ENCODE assay signal across 14 mouse cellular contexts in genomic region chr12:79354621-79355020, GRCm38 (mm10). TPM values are rescaled to one million over a fixed set of nuclear protein-coding genes. Genes with fewer than 3 reads are reported as not detected.
A peak's percentile ranks its signal among the peaks of the same experiment; 100 is the strongest.
DNase-seq lines count a peak whose midpoint lies in the region; ATAC-seq and TF ChIP-seq lines count a peak whose summit lies in the region.
"Had no signal": no experiment of that assay in that cellular context is flagged by ENCODE, and none has a peak within 500 bp of the region (broad histone marks: within the 10 kb centered on the region; RNA-seq: fewer than 3 reads in every experiment).

No protein-coding gene starts in this region.

- H3K27ac ChIP-seq in embryonic facial prominence, embryonic 14.5 days (replicated peaks; ENCODE audit: low read depth, low read length): peak overlapping the region; percentile 46
- H3K27ac ChIP-seq in embryonic facial prominence, embryonic 10.5 days (replicated peaks): no peak overlapping the region
- no peak overlapping the region for H3K27ac ChIP-seq in midbrain, postnatal 0 days (ENCODE audit: low read depth, low read length)
- H3K27ac ChIP-seq: hindbrain, embryonic 15.5 days; liver, embryonic 15.5 days had no signal

- H3K9me3 ChIP-seq in embryonic facial prominence, embryonic 14.5 days (ENCODE audit: control insufficient read depth, low read length): no peaks in the 10 kb centered on the region
- H3K9me3 ChIP-seq in embryonic facial prominence, embryonic 10.5 days: no peaks in the 10 kb centered on the region
- no peaks in the 10 kb centered on the region for H3K9me3 ChIP-seq in midbrain, postnatal 0 days (ENCODE audit: low read length)
- H3K9me3 ChIP-seq: hindbrain, embryonic 15.5 days; liver, embryonic 15.5 days had no signal

- H3K4me1 ChIP-seq in embryonic facial prominence, embryonic 14.5 days (ENCODE audit: control insufficient read depth, insufficient read depth, low read length): peaks cover 28% of the 10 kb centered on the region
- H3K4me1 ChIP-seq in embryonic facial prominence, embryonic 10.5 days: peaks cover 15% of the 10 kb centered on the region
- H3K4me1 ChIP-seq in midbrain, postnatal 0 days (ENCODE audit: insufficient read depth, low read length): 0 out of 2 replicates have a peak, but pooled peaks cover 3% of the 10 kb centered on the region

- intact Hi-C loops in heart, postnatal 10 days (cut with DNase I): no loop called here

- H3K36me3 ChIP-seq in embryonic facial prominence, embryonic 14.5 days (ENCODE audit: control insufficient read depth, insufficient read depth, low read length): no peaks in the 10 kb centered on the region
- no peaks in the 10 kb centered on the region for H3K36me3 ChIP-seq in embryonic facial prominence, embryonic 10.5 days (replicated peaks)
- no peaks in the 10 kb centered on the region for H3K36me3 ChIP-seq in midbrain, postnatal 0 days (ENCODE audit: insufficient read depth, low read length)
- H3K36me3 ChIP-seq: hindbrain, embryonic 15.5 days; liver, embryonic 15.5 days had no signal

- H3K27me3 ChIP-seq in embryonic facial prominence, embryonic 14.5 days (replicated peaks; ENCODE audit: control insufficient read depth, insufficient read depth, low read length): no peaks in the 10 kb centered on the region
- no peaks in the 10 kb centered on the region for H3K27me3 ChIP-seq in embryonic facial prominence, embryonic 10.5 days (replicated peaks; ENCODE audit: low read depth, poor library complexity, severe bottlenecking)
- no peaks in the 10 kb centered on the region for H3K27me3 ChIP-seq in midbrain, postnatal 0 days (ENCODE audit: insufficient read depth, low read length)
- H3K27me3 ChIP-seq: hindbrain, embryonic 15.5 days; liver, embryonic 15.5 days had no signal

- no peak for TF ChIP-seq CTCF in midbrain, postnatal 0 days (IDR thresholded peaks at IDR 0.05)

- no peak overlapping the region for H3K4me2 ChIP-seq in embryonic facial prominence, embryonic 14.5 days (ENCODE audit: low read depth, low read length)
- no peak overlapping the region for H3K4me2 ChIP-seq in midbrain, postnatal 0 days (ENCODE audit: low read depth, low read length, poor library complexity, severe bottlenecking)
- H3K4me2 ChIP-seq: hindbrain, embryonic 15.5 days; liver, embryonic 15.5 days had no signal

- WGBS in embryonic facial prominence, embryonic 14.5 days: 44% methylated on average over 7 of the region's 7 CpGs
- 86% methylated on average over 7 of the region's 7 CpGs for WGBS in embryonic facial prominence, embryonic 10.5 days
- WGBS in midbrain, postnatal 0 days: 76% methylated on average over 7 of the region's 7 CpGs

- H3K4me3 ChIP-seq in embryonic facial prominence, embryonic 14.5 days (ENCODE audit: low read depth, low read length): no peak overlapping the region
- H3K4me3 ChIP-seq in embryonic facial prominence, embryonic 10.5 days: no peak overlapping the region
- H3K4me3 ChIP-seq in midbrain, postnatal 0 days (ENCODE audit: low read depth, low read length): no peak overlapping the region
- H3K4me3 ChIP-seq: hindbrain, embryonic 15.5 days; liver, embryonic 15.5 days had no signal

- DNase-seq in embryonic facial prominence, embryonic 14.5 days (ENCODE audit: low spot score): peak; percentile 81
- no peak for DNase-seq in embryonic facial prominence, embryonic 10.5 days (ENCODE audit: low spot score)
- DNase-seq in 3134 (ENCODE audit: extremely low read depth, insufficient read length, low spot score): peak; percentile 51
- peak; percentile 21 for DNase-seq in heart, postnatal 10 days
- peak; percentile 41 to 45 for DNase-seq in kidney, postnatal 4 days
- no peak for DNase-seq in midbrain, postnatal 0 days (ENCODE audit: low spot score)
- no peak for DNase-seq in spleen, postnatal 10 days (ENCODE audit: low spot score in 2 of 2)
- DNase-seq in spleen, adult 18-20 months: no peak
- DNase-seq: adrenal gland, postnatal 14 days; layer of hippocampus, postnatal 36 days; thymus, postnatal 4 days had no signal

- peak; percentile 74 for ATAC-seq in embryonic facial prominence, embryonic 14.5 days (ENCODE audit: low read depth)
- ATAC-seq in midbrain, postnatal 0 days (ENCODE audit: low FRiP score): no peak
- ATAC-seq: midbrain, embryonic 16.5 days had no signal

- no peak overlapping the region for H3K9ac ChIP-seq in embryonic facial prominence, embryonic 14.5 days (ENCODE audit: low read depth, low read length)
- no peak overlapping the region for H3K9ac ChIP-seq in midbrain, postnatal 0 days (replicated peaks; ENCODE audit: low read length, poor library complexity, severe bottlenecking)
- H3K9ac ChIP-seq: hindbrain, embryonic 15.5 days; liver, embryonic 15.5 days had no signal

RNA-seq across cellular contexts. Expression of gene Rad51b, which starts 57.5 kb away (rescaled TPM):
- polyA plus RNA-seq in embryonic facial prominence, embryonic 14.5 days (2014; fragmentation: Nextera tagmentation; extraction: Ambion mirVana): 5.1 and 5.3 TPM in 2 replicates
- 6.4 and 8.4 TPM in 2 replicates for polyA plus RNA-seq in embryonic facial prominence, embryonic 10.5 days (2016; fragmentation: Nextera tagmentation; extraction: Ambion mirVana)
- total RNA-seq in heart, postnatal 10 days (2021): 1 to 10 TPM; 2.0 TPM
- 0.09 and 0.22 TPM in 2 replicates for total RNA-seq in midbrain, postnatal 0 days (2014; rRNA removed)
- 0.38 and 0.74 TPM in 2 replicates for polyA plus RNA-seq in midbrain, postnatal 0 days (2015; fragmentation: Nextera tagmentation; extraction: Ambion mirVana)

RNA-seq across cellular contexts. Expression of gene Zfyve26, which starts 58.5 kb away (rescaled TPM):
- 14.1 and 14.7 TPM in 2 replicates for polyA plus RNA-seq in embryonic facial prominence, embryonic 14.5 days (2014; fragmentation: Nextera tagmentation; extraction: Ambion mirVana)
- 15.2 and 16.5 TPM in 2 replicates for polyA plus RNA-seq in embryonic facial prominence, embryonic 10.5 days (2016; fragmentation: Nextera tagmentation; extraction: Ambion mirVana)
- 10 to 100 TPM; 14.9 to 15.8 TPM for total RNA-seq in heart, postnatal 10 days (2021)
- 10.3 and 25.6 TPM in 2 replicates for total RNA-seq in midbrain, postnatal 0 days (2014; rRNA removed)
- polyA plus RNA-seq in midbrain, postnatal 0 days (2015; fragmentation: Nextera tagmentation; extraction: Ambion mirVana): 4.3 and 6.2 TPM in 2 replicates

Comparison
In these comparisons a context has a peak if more than half of its experiments do, and no peak if none do; other contexts are left out.
1. DNase-seq: peak in embryonic facial prominence, embryonic 14.5 days (single experiment), 3134 (single experiment), heart, postnatal 10 days (2 of 2) and kidney, postnatal 4 days (2 of 2); none in embryonic facial prominence, embryonic 10.5 days (single experiment), midbrain, postnatal 0 days (single experiment), spleen, postnatal 10 days (0 of 2) and spleen, adult 18-20 months (0 of 2).